Mouse (Mus musculus) embryonic stem cell, embryonic (primary cell): Measurements from ENCODE around the gene Gcgr.

Experiments
- CTCF ChIA-PET, 4 experiments: fragments of 300-600 bp in 2 of 4; fragments of 350-600 bp in 2 of 4; sonication (Branson Sonifier 250); formaldehyde crosslinking; loops; one replicate each; lab custom pipeline; 2022; ENCODE audit warnings: inconsistent platforms in 2 of 4; lab: Charles Lee
- POLR2A ChIA-PET, 4 experiments: fragments of 300-600 bp in 2 of 4; fragments of 350-600 bp in 2 of 4; sonication (Branson Sonifier 250); formaldehyde crosslinking; loops; one replicate each; lab custom pipeline; 2022; ENCODE audit warnings: antibody characterized with exemption in 4 of 4, inconsistent platforms in 1 of 4; lab: Charles Lee

Gene Gcgr

GRCm38 (mm10) chr11:120558843-120559242, 28.3 kb downstream of the Gcgr start:
- ChIA-PET POLR2A (interaction anchor here (0.6 to 20.6 kb wide), 14 partner anchors 9 to 1039 kb away, joined by 3 to 358 read pairs (median 4); partner anchors contain the start of genes P4hb (in 2 of the 4), Arl16 (in 1 of the 4), Dcxr (in 1 of the 4) and Npb (in 1 of the 4)), CTCF (interaction anchor here (0.5 to 1.4 kb wide), 21 partner anchors 9 to 494 kb away, joined by 3 to 4 read pairs (median 3); partner anchors contain the start of genes Gcgr (in 2 of the 4) and P4hb (in 2 of the 4))

GRCm38 (mm10) chr11:120560952-120561728, 30.6 kb downstream of the Gcgr start:
- POLR2A ChIA-PET = interaction anchor here in 3 of 4 experiments (1.1 to 20.6 kb wide), 8 partner anchors 9 to 69 kb away, joined by 3 to 358 read pairs (median 6); partner anchors contain the start of genes P4hb (in 3 of the 3), Arhgdia (in 1 of the 3) and Slc25a10 (in 1 of the 3)
- CTCF ChIA-PET = no interaction called here

GRCm38 (mm10) chr11:120562949-120563348, 32.5 kb downstream of the Gcgr start:
- CTCF ChIA-PET = interaction anchor here in 1 of 4 experiments (0.6 to 0.7 kb wide), 2 partner anchors 71 to 1352 kb away, joined by 3 read pairs; no protein-coding TSS in a partner anchor
- POLR2A ChIA-PET = interaction anchor here in 3 of 4 experiments (0.8 to 20.6 kb wide), 15 partner anchors 8 to 327 kb away, joined by 3 to 358 read pairs (median 3); partner anchors contain the start of genes P4hb (in 3 of the 3), Ppp1r27 (in 2 of the 3), Ccdc137 (in 1 of the 3) and Dcxr (in 1 of the 3)

DNA sequence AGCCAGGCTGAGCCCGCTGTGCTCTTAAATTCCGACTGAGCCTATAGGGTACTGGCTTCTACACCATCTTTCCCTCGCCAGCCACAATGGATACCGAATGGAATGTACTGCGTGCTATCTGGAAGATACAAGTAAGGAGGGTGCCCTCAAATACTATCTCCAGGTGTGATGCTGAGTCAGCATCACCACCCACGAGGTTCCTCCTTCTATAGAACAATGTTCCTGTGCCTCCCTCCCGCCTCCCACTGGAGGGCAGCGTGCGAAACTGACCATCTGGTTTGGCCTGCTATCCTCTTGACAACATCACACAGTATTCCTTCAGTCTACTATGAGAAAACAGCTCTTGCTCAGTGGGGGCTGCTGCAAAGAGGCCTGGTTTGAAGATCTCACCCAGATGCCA, 34.6 kb downstream of the Gcgr start:
- ChIA-PET CTCF (no interaction called here), POLR2A (interaction anchor here in 3 of 4 experiments (0.7 to 20.6 kb wide), 7 partner anchors 6 to 119 kb away, joined by 3 to 358 read pairs (median 5); partner anchors contain the start of genes P4hb (in 2 of the 3), Mcrip1 (in 1 of the 3) and Ppp1r27 (in 1 of the 3))

DNA sequence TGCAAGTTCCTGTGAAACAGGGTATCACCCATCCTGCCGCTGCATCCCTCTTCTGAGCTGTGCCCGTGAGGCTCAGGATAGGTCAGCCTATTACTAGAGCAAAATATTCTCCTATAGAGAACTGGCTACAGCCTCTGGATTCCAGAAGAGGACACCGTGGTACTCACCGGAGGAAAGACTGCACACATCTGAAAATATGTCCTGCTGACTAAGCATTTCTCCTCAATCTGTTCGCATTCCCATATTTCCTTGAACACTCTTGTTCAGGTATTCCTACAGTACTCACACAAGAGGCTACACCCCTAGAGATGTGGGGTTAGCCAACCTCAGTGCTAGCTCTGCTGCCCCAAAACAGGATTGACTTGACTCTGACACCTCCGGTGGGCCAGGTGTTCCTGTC, 37.8 kb downstream of the Gcgr start:
- ChIA-PET CTCF (interaction anchor here in 3 of 4 experiments (0.6 to 1.6 kb wide), 6 partner anchors 9 to 337 kb away, joined by 3 to 7 read pairs (median 3); partner anchors contain the start of gene Gcgr (in 1 of the 3)), POLR2A (interaction anchor here in 2 of 4 experiments (0.6 to 20.6 kb wide), 19 partner anchors 5 to 235 kb away, joined by 3 to 358 read pairs (median 5); partner anchors contain the start of genes Arhgdia (in 2 of the 2), Arl16 (in 1 of the 2), Mcrip1 (in 1 of the 2) and P4hb (in 1 of the 2))

DNA sequence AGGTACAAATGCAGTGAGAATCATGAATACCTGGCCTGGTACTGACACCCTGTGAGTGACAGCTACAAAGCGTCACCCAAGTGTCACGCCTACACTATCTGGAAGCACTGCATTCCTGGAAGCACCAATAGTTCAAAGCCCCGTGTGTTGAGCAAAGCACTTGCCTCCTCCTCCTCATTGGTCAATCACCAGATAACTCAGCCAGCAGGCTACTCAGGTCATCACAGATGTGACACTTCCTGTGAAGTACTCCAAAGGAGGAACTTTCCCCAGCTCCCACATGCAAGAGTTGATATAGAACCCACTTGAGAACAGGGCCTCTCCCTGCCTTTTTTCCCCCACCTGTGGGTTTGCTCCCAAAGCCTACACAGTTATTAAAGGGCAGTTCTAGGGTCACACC, 40.6 kb downstream of the Gcgr start:
- POLR2A ChIA-PET = interaction anchor here in 3 of 4 experiments (1.4 to 16.3 kb wide), 26 partner anchors 8 to 280 kb away, joined by 3 to 358 read pairs (median 26); partner anchors contain the start of genes Arhgdia (in 2 of the 3), Arl16 (in 2 of the 3), Mcrip1 (in 2 of the 3) and Ppp1r27 (in 2 of the 3)
- CTCF ChIA-PET = interaction anchor here in 1 of 4 experiments (0.8 to 1.0 kb wide), 2 partner anchors 9 to 78 kb away, joined by 3 read pairs; no protein-coding TSS in a partner anchor

- ChIA-PET POLR2A (interaction anchor here in 3 of 4 experiments (0.6 to 16.3 kb wide), 92 partner anchors 8 to 657 kb away, joined by 3 to 358 read pairs (median 10); partner anchors contain the start of genes Arhgdia (in 3 of the 3), Arl16 (in 3 of the 3), Gcgr (in 3 of the 3) and Mafg (in 3 of the 3)), CTCF (interaction anchor here in 2 of 4 experiments (0.7 to 3.4 kb wide), 9 partner anchors 9 to 204 kb away, joined by 3 to 18 read pairs (median 3); partner anchors contain the start of gene Rac3 (in 1 of the 2))
Observed at GRCm38 (mm10) chr11:120571754-120572416, 41.4 kb downstream of the Gcgr start.

GRCm38 (mm10) chr11:120572417-120572751, 41.9 kb downstream of the Gcgr start:
- CTCF ChIA-PET = interaction anchor here in 3 of 4 experiments (0.6 to 3.4 kb wide), 12 partner anchors 10 to 643 kb away, joined by 3 to 18 read pairs (median 4); partner anchors contain the start of gene Rac3 (in 1 of the 3)
- POLR2A ChIA-PET = interaction anchor here (0.6 to 16.3 kb wide), 140 partner anchors 8 to 1101 kb away, joined by 3 to 358 read pairs (median 6); partner anchors contain the start of genes Arhgdia (in 3 of the 4), Arl16 (in 3 of the 4), Gcgr (in 3 of the 4) and Mafg (in 3 of the 4)

DNA sequence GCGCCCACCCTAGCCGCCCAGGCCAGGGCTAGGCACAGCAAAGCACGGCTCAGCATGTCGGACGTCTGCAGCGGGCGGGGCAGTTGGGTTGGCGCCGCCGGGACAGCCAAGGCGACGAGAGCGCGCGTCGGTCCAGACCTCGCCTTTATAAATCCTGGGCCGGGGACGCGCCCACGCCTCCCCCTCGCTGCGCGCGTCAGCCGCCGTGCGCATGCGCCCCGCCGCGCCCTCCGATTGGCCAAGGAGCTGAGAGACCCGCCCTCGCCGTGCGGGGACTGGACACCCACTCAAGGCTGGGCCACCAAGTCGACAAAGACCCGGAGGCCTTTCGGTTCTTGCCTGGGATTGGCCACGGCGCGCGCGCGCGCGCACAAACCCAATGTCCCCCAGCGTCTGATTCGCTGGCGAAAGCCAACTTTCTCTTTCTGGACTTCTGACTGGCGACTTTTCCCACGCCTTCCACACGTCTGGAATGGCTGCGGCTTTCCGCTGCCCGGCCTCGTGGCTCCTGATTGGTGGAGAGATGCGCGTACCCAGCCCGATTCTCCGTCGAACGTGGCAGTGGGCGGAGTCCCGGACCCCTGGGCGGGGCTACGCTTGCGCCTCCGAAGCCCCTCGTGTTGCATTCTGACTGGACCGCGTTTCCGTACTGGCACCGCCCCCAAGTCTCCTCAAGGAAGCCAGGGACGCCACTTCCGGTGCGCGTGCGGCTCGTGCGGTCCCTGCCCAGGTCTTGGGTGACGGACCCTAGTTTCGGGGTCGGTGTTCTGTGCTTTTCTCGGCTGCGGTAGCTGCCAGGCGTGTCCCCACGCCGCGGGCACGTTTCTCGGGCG, 42.5 kb downstream of the Gcgr start, which contains the start of gene P4hb:
Gene P4hb, minus strand, starts transcription at position 502 of the 833 bp plus-strand sequence.
- CTCF ChIA-PET = interaction anchor here in 3 of 4 experiments (0.6 to 3.4 kb wide), 14 partner anchors 9 to 643 kb away, joined by 3 to 18 read pairs (median 3); partner anchors contain the start of gene Rac3 (in 1 of the 3)
- POLR2A ChIA-PET = interaction anchor here (0.5 to 16.3 kb wide), 181 partner anchors 9 to 1100 kb away, joined by 3 to 358 read pairs (median 5); partner anchors contain the start of genes Arhgdia (in 3 of the 4), Arl16 (in 3 of the 4), Ccdc137 (in 3 of the 4) and Gcgr (in 3 of the 4)

DNA sequence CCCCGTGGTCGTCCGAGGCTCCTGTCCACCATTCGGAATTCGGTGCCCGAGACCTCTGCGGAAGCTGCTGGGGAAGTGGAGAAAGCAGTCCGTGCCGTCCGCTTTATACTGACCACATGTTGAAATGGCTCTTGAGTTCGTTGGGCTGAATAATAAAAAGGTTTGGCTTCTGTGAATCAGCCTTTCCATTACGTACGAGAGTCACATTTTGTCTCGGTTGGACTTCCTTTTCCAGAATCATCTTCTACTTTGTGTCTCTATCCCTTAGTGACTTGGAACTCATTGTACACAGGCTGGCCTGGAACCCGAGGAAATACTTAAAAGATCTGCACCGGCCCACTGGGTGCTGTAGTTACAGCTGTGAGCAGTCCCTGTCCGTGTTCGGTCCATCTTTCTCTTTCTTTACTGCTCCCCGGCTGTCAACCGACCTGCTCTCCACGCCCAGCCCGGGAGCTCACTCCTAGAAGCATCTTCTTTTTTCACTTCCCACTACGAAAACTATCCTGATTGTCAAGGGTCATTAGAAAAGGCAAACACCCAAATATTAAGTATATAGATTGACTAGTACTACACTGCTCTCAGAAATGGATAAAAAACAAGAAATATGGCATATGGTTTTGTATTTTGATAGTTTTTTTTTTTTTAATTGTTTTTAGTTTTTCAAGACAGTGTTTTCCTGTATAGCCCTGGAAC, 43.2 kb downstream of the Gcgr start:
- ChIA-PET POLR2A (interaction anchor here (0.5 to 16.3 kb wide), 89 partner anchors 8 to 1099 kb away, joined by 3 to 358 read pairs (median 6); partner anchors contain the start of genes Arl16 (in 3 of the 4), Gcgr (in 3 of the 4), Mrpl12 (in 3 of the 4) and Pycr1 (in 3 of the 4)), CTCF (interaction anchor here in 3 of 4 experiments (0.6 to 3.4 kb wide), 5 partner anchors 9 to 203 kb away, joined by 3 to 18 read pairs (median 5); no protein-coding TSS in a partner anchor)

DNA sequence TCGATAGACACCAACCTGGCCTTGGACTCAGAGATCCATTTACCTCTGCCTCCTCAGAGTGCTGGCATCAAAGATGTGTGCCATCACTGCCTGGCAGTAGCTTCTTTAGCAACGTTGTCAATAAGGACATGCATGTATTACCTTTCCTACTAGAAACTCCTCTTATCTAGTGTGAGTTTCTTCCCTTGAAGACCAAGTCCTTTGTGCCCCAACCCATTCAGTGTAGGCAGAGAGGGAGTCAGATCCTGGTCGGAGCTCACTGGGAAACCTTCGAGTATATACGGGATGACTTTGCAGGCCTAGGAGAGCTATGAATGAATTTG, 43.7 kb downstream of the Gcgr start:
- CTCF ChIA-PET = interaction anchor here in 2 of 4 experiments (0.6 to 3.4 kb wide), 4 partner anchors 8 to 202 kb away, joined by 3 to 18 read pairs (median 7); no protein-coding TSS in a partner anchor
- POLR2A ChIA-PET = interaction anchor here (0.6 to 16.3 kb wide), 68 partner anchors 8 to 631 kb away, joined by 3 to 358 read pairs (median 6); partner anchors contain the start of genes Mrpl12 (in 4 of the 4), Arl16 (in 3 of the 4), Pycr1 (in 3 of the 4) and Arhgdia (in 2 of the 4)

GRCm38 (mm10) chr11:120575046-120575445, 44.5 kb downstream of the Gcgr start:
- CTCF ChIA-PET = interaction anchor here in 1 of 4 experiments (0.5 to 3.4 kb wide), 2 partner anchors 7 to 128 kb away, joined by 5 to 18 read pairs; no protein-coding TSS in a partner anchor
- POLR2A ChIA-PET = interaction anchor here (0.6 to 16.3 kb wide), 42 partner anchors 10 to 572 kb away, joined by 3 to 358 read pairs (median 5); partner anchors contain the start of genes Mcrip1 (in 2 of the 4), Mrpl12 (in 2 of the 4), Npb (in 2 of the 4) and Ppp1r27 (in 2 of the 4)

GRCm38 (mm10) chr11:120575940-120576339, 45.4 kb downstream of the Gcgr start:
- ChIA-PET POLR2A (interaction anchor here in 3 of 4 experiments (0.8 to 16.3 kb wide), 21 partner anchors 9 to 274 kb away, joined by 3 to 358 read pairs (median 8); partner anchors contain the start of genes Pycr1 (in 2 of the 3), Slc25a10 (in 2 of the 3), Alyref (in 1 of the 3) and Anapc11 (in 1 of the 3)), CTCF (interaction anchor here in 2 of 4 experiments (1.6 to 1.9 kb wide), 2 partner anchors 138 to 200 kb away, joined by 3 to 6 read pairs; partner anchors contain the start of gene Lrrc45 (in 1 of the 2))

- CTCF ChIA-PET = interaction anchor here in 3 of 4 experiments (0.7 to 1.9 kb wide), 13 partner anchors 9 to 200 kb away, joined by 3 to 14 read pairs (median 4); partner anchors contain the start of genes Pycr1 (in 2 of the 3) and Lrrc45 (in 1 of the 3)
- POLR2A ChIA-PET = interaction anchor here (0.6 to 16.3 kb wide), 42 partner anchors 8 to 394 kb away, joined by 3 to 358 read pairs (median 4); partner anchors contain the start of genes Alyref (in 2 of the 4), Mrpl12 (in 2 of the 4), Slc25a10 (in 2 of the 4) and Anapc11 (in 1 of the 4)
Observed at GRCm38 (mm10) chr11:120576365-120576981, 46.0 kb downstream of the Gcgr start.
